Mouse (Mus musculus) MEL (cell line): Measurements from ENCODE around the gene Orai1. TPM values are rescaled to one million over a fixed set of nuclear protein-coding genes. Genes with fewer than 3 reads are reported as not detected.

ENCODE experiments used
- DNase-seq: peaks from one replicate; pipeline ENCODE4 v3.0.0; 2011; ENCODE audit warnings: low read depth, low spot score
- H3K27ac ChIP-seq: 2 replicates; pipeline ENCODE4 v1.5.1; 2012; ENCODE audit warnings: low read depth, mild to moderate bottlenecking, control low read depth, low read length, moderate library complexity; ENCODE audit not compliant: control insufficient read depth
- H3K27me3 ChIP-seq, 2 experiments: fragments of 150-350 bp in 1 of 2; sonication (generic) in 1 of 2; 2 replicates each; pipeline ENCODE4 v1.6.1; 2012; ENCODE audit warnings: low read length in 2 of 2, mild to moderate bottlenecking in 2 of 2, improper control_type of control experiment in 1 of 2, moderate library complexity in 1 of 2; ENCODE audit not compliant: insufficient read depth in 2 of 2, control insufficient read depth in 1 of 2
- H3K36me3 ChIP-seq, 2 experiments: 2 replicates each; pipeline ENCODE4 v1.6.1; 2012 to 2014; ENCODE audit warnings: low read length in 2 of 2, improper control_type of control experiment in 1 of 2, inconsistent platforms in 1 of 2, mild to moderate bottlenecking in 1 of 2; ENCODE audit not compliant: insufficient read depth in 2 of 2, control insufficient read depth in 1 of 2
- H3K4me1 ChIP-seq, 2 experiments: fragments of 150-350 bp in 1 of 2; sonication (generic) in 1 of 2; 2 replicates each; pipeline ENCODE4 v1.6.1; 2012; ENCODE audit warnings: low read length in 2 of 2, improper control_type of control experiment in 1 of 2, mild to moderate bottlenecking in 1 of 2; ENCODE audit not compliant: insufficient read depth in 2 of 2, control insufficient read depth in 1 of 2
- H3K4me3 ChIP-seq, 2 experiments: fragments of 150-350 bp in 1 of 2; sonication (generic) in 1 of 2; 2 replicates each; pipeline ENCODE4 v1.5.1; 2012; ENCODE audit warnings: low read depth in 2 of 2, low read length in 2 of 2, mild to moderate bottlenecking in 2 of 2, moderate library complexity in 2 of 2, control low read depth in 1 of 2, improper control_type of control experiment in 1 of 2; ENCODE audit not compliant: control insufficient read depth in 1 of 2, insufficient read depth in 1 of 2
- H3K79me2 ChIP-seq: 2 replicates; pipeline ENCODE4 v1.6.1; 2012; ENCODE audit warnings: mild to moderate bottlenecking, low read length, moderate library complexity; ENCODE audit not compliant: control insufficient read depth, poor library complexity, insufficient read depth
- H3K9ac ChIP-seq: 2 replicates; pipeline ENCODE4 v1.6.1; 2012; ENCODE audit warnings: low read depth, mild to moderate bottlenecking, control low read depth, low read length, moderate library complexity; ENCODE audit not compliant: control insufficient read depth, poor library complexity, severe bottlenecking
- H3K9me3 ChIP-seq: fragments of 150-350 bp; sonication (generic); replicated peaks from 2 replicates; pipeline ENCODE4 v1.6.1; 2012; ENCODE audit warnings: mild to moderate bottlenecking, low read length, improper control_type of control experiment, moderate library complexity; ENCODE audit not compliant: insufficient read depth
- BHLHE40 ChIP-seq: IDR thresholded peaks from 2 replicates; pipeline ENCODE4 v1.6.1; 2012; ENCODE audit warnings: low read depth, mild to moderate bottlenecking, inconsistent platforms, low read length, improper control_type of control experiment, borderline replicate concordance
- E2F4 ChIP-seq: IDR thresholded peaks from 2 replicates; pipeline ENCODE4 v1.6.1; 2011; ENCODE audit warnings: low read depth, low read length, improper control_type of control experiment, borderline replicate concordance
- GATA1 ChIP-seq: IDR thresholded peaks from 2 replicates; pipeline ENCODE4 v1.6.1; 2011; ENCODE audit warnings: low read depth, low read length, improper control_type of control experiment
- HCFC1 ChIP-seq: IDR thresholded peaks from 2 replicates; pipeline ENCODE4 v1.6.1; 2012; ENCODE audit warnings: low read depth, mild to moderate bottlenecking, inconsistent platforms, low read length, improper control_type of control experiment, moderate library complexity
- MAX ChIP-seq: IDR thresholded peaks from 2 replicates; pipeline ENCODE4 v1.6.1; 2011; ENCODE audit warnings: low read length, improper control_type of control experiment
- MEF2A ChIP-seq: IDR thresholded peaks from 2 replicates; pipeline ENCODE4 v1.6.1; 2014; ENCODE audit warnings: low read depth, mild to moderate bottlenecking, inconsistent platforms, low read length, improper control_type of control experiment; ENCODE audit not compliant: poor library complexity, insufficient replicate concordance, severe bottlenecking; ENCODE audit errors: extremely low read depth
- MYC ChIP-seq: IDR thresholded peaks from 2 replicates; pipeline ENCODE4 v1.6.1; 2011; ENCODE audit warnings: low read depth, mild to moderate bottlenecking, low read length, improper control_type of control experiment, moderate library complexity
- NELFE ChIP-seq: IDR thresholded peaks from 2 replicates; pipeline ENCODE4 v1.6.1; 2011; ENCODE audit warnings: low read depth, low read length, improper control_type of control experiment
- NRF1 ChIP-seq: IDR thresholded peaks from 2 replicates; pipeline ENCODE4 v1.6.1; 2014; ENCODE audit warnings: low read depth, mild to moderate bottlenecking, inconsistent platforms, low read length, improper control_type of control experiment, moderate library complexity; ENCODE audit not compliant: poor library complexity, insufficient read depth, severe bottlenecking
- POLR2AphosphoS2 ChIP-seq: IDR thresholded peaks from 2 replicates; pipeline ENCODE4 v1.6.1; 2011; ENCODE audit warnings: low read length, improper control_type of control experiment
- POLR2AphosphoS5 ChIP-seq: IDR thresholded peaks from 2 replicates; pipeline ENCODE4 v1.6.1; 2012; ENCODE audit warnings: low read depth, borderline replicate concordance, mild to moderate bottlenecking, inconsistent platforms, low read length, moderate library complexity, mixed read lengths
- RAD21 ChIP-seq: IDR thresholded peaks from 2 replicates; pipeline ENCODE4 v1.6.1; 2011; ENCODE audit warnings: mild to moderate bottlenecking, low read depth, low read length, improper control_type of control experiment
- RCOR1 ChIP-seq: IDR thresholded peaks from 2 replicates; pipeline ENCODE4 v1.6.1; 2012; ENCODE audit warnings: low read depth, mild to moderate bottlenecking, inconsistent platforms, low read length, improper control_type of control experiment
- SMC3 ChIP-seq: IDR thresholded peaks from 2 replicates; pipeline ENCODE4 v1.6.1; 2011; ENCODE audit warnings: low read depth, low read length, improper control_type of control experiment
- TAL1 ChIP-seq: IDR thresholded peaks from 2 replicates; pipeline ENCODE4 v1.6.1; 2012; ENCODE audit warnings: mild to moderate bottlenecking, inconsistent platforms, low read length, moderate library complexity, mixed read lengths
- TBP ChIP-seq: IDR thresholded peaks from 2 replicates; pipeline ENCODE4 v1.8.0; 2011; ENCODE audit warnings: low read depth, low read length, improper control_type of control experiment
- TCF12 ChIP-seq: IDR thresholded peaks from 2 replicates; pipeline ENCODE4 v1.6.1; 2014; ENCODE audit warnings: low read depth, mild to moderate bottlenecking, inconsistent platforms, low read length, improper control_type of control experiment, moderate library complexity
- USF2 ChIP-seq, 2 experiments: IDR thresholded peaks; 2 replicates each; pipeline ENCODE4 v1.6.1; 2011 to 2012; ENCODE audit warnings: improper control_type of control experiment in 2 of 2, low read length in 2 of 2, borderline replicate concordance in 1 of 2, inconsistent platforms in 1 of 2, low read depth in 1 of 2, mild to moderate bottlenecking in 1 of 2; ENCODE audit not compliant: insufficient read depth in 1 of 2
- ZMIZ1 ChIP-seq: IDR thresholded peaks from 2 replicates; pipeline ENCODE4 v1.6.1; 2012; ENCODE audit warnings: low read depth, mild to moderate bottlenecking, inconsistent platforms, low read length, improper control_type of control experiment, moderate library complexity
- ZNF384 ChIP-seq: IDR thresholded peaks from 2 replicates; pipeline ENCODE4 v1.6.1; 2012; ENCODE audit warnings: low read depth, mild to moderate bottlenecking, inconsistent platforms, low read length, improper control_type of control experiment
- polyA plus RNA-seq, 2 experiments: library from polyadenylated mRNA; stranded (reverse) in 1 of 2; unstranded in 1 of 2; fragments of >175 nt in 1 of 2; fragments of >200 nt in 1 of 2; gene quantifications; 2 replicates each; pipeline versions ENCODE4 v1.2.1 to v1.2.4; 2012; ENCODE audit warnings: low replicate concordance in 2 of 2, low read depth in 1 of 2; ENCODE audit not compliant: insufficient read length in 2 of 2, insufficient read depth in 1 of 2, missing spikeins in 1 of 2
- total RNA-seq: library from RNA; depleted of rRNA; stranded (reverse); fragments of 300-350 nt; gene quantifications from 2 replicates; pipeline ENCODE4 v1.2.3, GENCODE M21; 2012

The Orai1 gene
- total and polyA plus RNA-seq, 3 experiments, result 4.7 to 13.3 TPM; not detected in 1

DNA sequence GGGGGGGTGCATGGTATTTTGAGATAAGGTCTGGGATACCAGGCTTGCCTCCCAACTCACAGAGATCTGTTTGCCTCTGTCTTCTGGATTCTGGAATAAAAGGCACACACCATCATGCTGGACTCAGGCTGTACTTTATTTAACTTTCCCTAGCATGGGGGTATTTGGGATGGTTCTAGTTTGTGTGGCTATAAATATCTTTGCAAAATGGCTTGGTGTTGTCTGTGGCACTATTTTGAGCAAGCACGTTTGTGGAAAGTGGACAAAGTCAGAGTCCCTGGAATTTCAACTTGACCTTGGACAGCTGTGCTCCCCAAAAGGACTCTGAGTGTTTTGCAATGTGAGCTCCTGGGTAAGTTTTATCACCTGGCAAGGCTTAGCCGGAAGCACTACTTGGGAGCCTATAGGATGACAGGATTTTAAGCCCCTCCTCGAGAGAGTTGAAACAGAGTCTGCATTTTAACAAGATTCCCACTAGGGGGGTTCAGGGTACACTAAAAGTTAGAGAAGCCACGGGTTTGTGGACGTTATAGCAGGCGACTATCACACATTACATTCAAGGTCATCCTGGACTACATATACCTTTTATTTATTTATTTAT lies 52.6 kb downstream of the Orai1 start (continued):
- no peak for TF ChIP-seq BHLHE40
- TF ChIP-seq ZMIZ1, result peak; percentile 69; the same call in 1 of the 2 replicates
- TF ChIP-seq RAD21, result peak; percentile 84
- no peak for TF ChIP-seq POLR2AphosphoS2
- TF ChIP-seq E2F4, result no peak
- TF ChIP-seq SMC3, result peak; percentile 67

DNA sequence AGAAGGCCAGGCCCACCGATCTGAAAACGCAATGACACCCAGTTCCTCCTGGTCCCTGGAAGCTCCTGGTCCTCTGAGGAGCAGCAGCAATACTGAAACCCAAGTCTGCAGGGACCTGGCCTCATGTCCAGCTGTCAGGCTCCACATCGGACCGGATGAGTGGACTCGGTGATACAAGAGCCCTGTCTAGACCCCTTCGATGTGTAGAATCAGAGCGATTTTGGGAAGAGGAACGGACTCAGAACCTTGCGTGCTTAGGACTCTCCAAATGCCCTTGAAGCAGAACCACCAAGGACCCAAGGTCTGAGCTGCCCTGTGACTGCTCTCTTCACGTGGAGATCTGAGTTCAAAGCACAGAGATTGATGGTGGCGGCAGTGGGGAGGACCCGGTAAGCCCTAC lies 53.2 kb downstream of the Orai1 start, which contains the start of gene Tmem120b:
Gene Tmem120b, plus strand, starts transcription at position 301 of the 400 bp plus-strand sequence.
- DNase-seq, result peak; percentile 21
- no peaks in the 10 kb centered on the region for H3K27me3 ChIP-seq
- H3K4me3 ChIP-seq, result 0 out of 4 replicates have a peak within 1 kb of the TSS, but pooled peaks have one; percentile 1 to 18
- peaks cover 0 to 6% of the 10 kb centered on the region in 2 experiments; a peak in 1 of 4 replicates for H3K4me1 ChIP-seq
- no peak for TF ChIP-seq GATA1
- no peak for TF ChIP-seq POLR2AphosphoS2
- TF ChIP-seq TCF12, result no peak
- no peak for TF ChIP-seq ZMIZ1
- TF ChIP-seq MAX, result no peak
- TF ChIP-seq HCFC1, result no peak
- no peak for TF ChIP-seq USF2 (IDR thresholded peaks at IDR 0.05; ENCODE audit: borderline replicate concordance in 1 of 2, insufficient read depth in 1 of 2, low read depth in 1 of 2, low read length in 2 of 2)
- TF ChIP-seq MYC, result no peak
- no peak for TF ChIP-seq MEF2A
- no peak for TF ChIP-seq NELFE
- TF ChIP-seq NRF1, result no peak
- TF ChIP-seq TBP, result no peak
- TF ChIP-seq POLR2AphosphoS5, result no peak
- TF ChIP-seq TAL1, result no peak
- no peak for TF ChIP-seq ZNF384
- no peak for TF ChIP-seq RCOR1
- H3K27ac ChIP-seq, result peak within 1 kb of the TSS; percentile 58
- H3K36me3 ChIP-seq, result peaks cover 0 to 4% of the 10 kb centered on the region in 2 experiments; a peak in 1 of 4 replicates
- H3K9ac ChIP-seq, result peak within 1 kb of the TSS; percentile 49
- H3K79me2 ChIP-seq, result no peaks in the 10 kb centered on the region
- H3K9me3 ChIP-seq, result no peaks in the 10 kb centered on the region
